Mouse (Mus musculus) neural tube, embryonic 15.5 days (tissue): Measurements from ENCODE around the gene Neurl4. TPM values are rescaled to one million over a fixed set of nuclear protein-coding genes. Genes with fewer than 3 reads are reported as not detected.
"Not testable (repeated sequence)": the region's sequence is repeated elsewhere in the genome, so short reads cannot be mapped to it uniquely, and the experiment has no call there.

Experiments used
- ATAC-seq: fragments of 200-750 bp; cut with Nextera tagmentation; 2 replicates; pipeline ENCODE4 v1.8.0; 2017; ENCODE audit warnings: mild to moderate bottlenecking, moderate TSS enrichment, moderate library complexity; ENCODE audit not compliant: low FRiP score
- H3K27ac ChIP-seq: fragments of 300-500 bp; sonication (generic); replicated peaks from 2 replicates; pipeline ENCODE4 v1.5.1; 2015; ENCODE audit warnings: mild to moderate bottlenecking, inconsistent platforms
- H3K27me3 ChIP-seq: fragments of 300-500 bp; sonication (generic); replicated peaks from 2 replicates; pipeline ENCODE4 v1.6.1; 2015; ENCODE audit warnings: inconsistent platforms
- H3K36me3 ChIP-seq: fragments of 300-500 bp; sonication (generic); 2 replicates; pipeline ENCODE4 v1.6.1; 2015; ENCODE audit warnings: inconsistent platforms
- H3K4me1 ChIP-seq: fragments of 300-500 bp; sonication (generic); 2 replicates; pipeline ENCODE4 v1.6.1; 2015; ENCODE audit warnings: inconsistent platforms
- H3K4me2 ChIP-seq: fragments of 300-500 bp; sonication (generic); 2 replicates; pipeline ENCODE4 v1.6.1; 2015; ENCODE audit warnings: inconsistent platforms, mild to moderate bottlenecking, moderate library complexity
- H3K4me3 ChIP-seq: fragments of 300-500 bp; sonication (generic); replicated peaks from 2 replicates; pipeline ENCODE4 v1.5.1; 2015; ENCODE audit warnings: mild to moderate bottlenecking, inconsistent platforms
- H3K9ac ChIP-seq: fragments of 300-500 bp; sonication (generic); replicated peaks from 2 replicates; pipeline ENCODE4 v1.6.1; 2015; ENCODE audit warnings: mild to moderate bottlenecking, inconsistent platforms
- H3K9me3 ChIP-seq: fragments of 300-500 bp; sonication (generic); replicated peaks from 2 replicates; pipeline ENCODE4 v1.6.1; 2016; ENCODE audit warnings: inconsistent platforms
- WGBS: fragments of 180-500 bp; shearing (Covaris S2); methylation state at CpG from one replicate; pipeline ENCODE4 v1.1.7; 2015; ENCODE audit warnings: mixed read lengths; 5-methylcytosine and 5-hydroxymethylcytosine counted together
- polyA plus RNA-seq: library from polyadenylated mRNA; unstranded; fragments of >200 nt; fragmentation: Nextera tagmentation; extraction: Ambion mirVana; gene quantifications from 2 replicates; pipeline ENCODE4 v1.2.1, GENCODE M21; 2015

Gene Neurl4
- polyA plus RNA-seq, 1 experiment from 2014 or later, result 15.7 TPM

DNA sequence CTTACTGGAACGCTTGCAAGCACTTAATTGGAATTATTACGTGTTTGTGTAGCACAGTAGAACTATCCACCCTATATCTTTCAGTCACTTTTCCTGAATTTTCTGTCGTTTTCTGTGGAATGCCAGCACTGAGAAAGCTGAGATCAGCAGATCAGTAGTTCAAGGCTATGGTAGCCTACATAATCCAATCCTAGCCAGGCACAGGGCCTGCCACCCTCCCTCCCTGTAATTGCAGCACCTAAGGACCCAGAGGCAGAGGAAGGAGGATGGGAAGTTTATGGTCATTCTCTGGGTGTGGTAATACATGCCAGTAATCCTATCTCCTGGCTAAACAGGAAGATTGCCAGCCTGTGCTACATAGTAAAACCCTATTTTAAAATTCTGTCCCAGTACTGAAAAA, 21.9 kb downstream of the Neurl4 start:
- 64% methylated on average over 3 of the region's 3 CpGs for WGBS
- Histone ChIP-seq H3K9me3 (no peaks in the 10 kb centered on the region), H3K9ac (no peak overlapping the region), H3K27ac (peak overlapping the region; percentile 51), H3K27me3 (no peaks in the 10 kb centered on the region), H3K36me3 (peaks cover 14% of the 10 kb centered on the region), H3K4me1 (peaks cover 33% of the 10 kb centered on the region), H3K4me3 (peak overlapping the region; percentile 87; the same call in 1 of the 2 replicates), H3K4me2 (peak overlapping the region; percentile 63; the same call in 1 of the 2 replicates)
- ATAC-seq, result no peak

DNA sequence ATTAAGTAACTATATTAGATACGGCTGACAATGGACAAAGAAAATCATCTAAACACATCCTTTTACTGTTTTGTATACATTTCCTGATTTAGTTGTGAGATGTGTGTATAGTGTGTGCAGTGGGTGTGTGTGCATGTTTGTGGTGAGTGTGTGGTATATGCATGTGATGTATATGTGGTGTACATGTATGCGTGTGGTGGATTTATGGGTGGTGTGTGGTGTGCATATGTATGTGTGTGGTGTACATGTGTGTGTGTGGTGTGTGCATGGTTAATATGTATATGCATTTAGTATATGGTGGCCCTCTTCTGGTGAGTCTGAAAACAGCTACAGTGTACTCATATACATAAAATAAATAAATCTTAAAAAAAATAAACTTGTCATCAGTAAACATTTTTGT, 26.6 kb downstream of the Neurl4 start:
- Histone ChIP-seq H3K4me1 (peaks cover 5% of the 10 kb centered on the region), H3K4me3 (no peak overlapping the region), H3K4me2 (no peak overlapping the region), H3K9ac (no peak overlapping the region), H3K27ac (no peak overlapping the region), H3K9me3 (no peaks in the 10 kb centered on the region), H3K36me3 (no peaks in the 10 kb centered on the region), H3K27me3 (no peaks in the 10 kb centered on the region)
- no peak for ATAC-seq
- 96% methylated on average over 2 of the region's 2 CpGs for WGBS

GRCm38 (mm10) chr11:69929712-69930111, 28.8 kb downstream of the Neurl4 start:
- H3K4me1 ChIP-seq, result peaks cover 10% of the 10 kb centered on the region
- no peaks in the 10 kb centered on the region for H3K9me3 ChIP-seq
- 77% methylated on average over 4 of the region's 4 CpGs for WGBS
- H3K9ac ChIP-seq, result no peak overlapping the region
- H3K4me2 ChIP-seq, result no peak overlapping the region
- H3K27ac ChIP-seq, result no peak overlapping the region
- H3K36me3 ChIP-seq, result no peaks in the 10 kb centered on the region
- H3K4me3 ChIP-seq, result no peak overlapping the region
- H3K27me3 ChIP-seq, result peaks cover 3% of the 10 kb centered on the region; the same call in 1 of the 2 replicates
- ATAC-seq, result no peak

DNA sequence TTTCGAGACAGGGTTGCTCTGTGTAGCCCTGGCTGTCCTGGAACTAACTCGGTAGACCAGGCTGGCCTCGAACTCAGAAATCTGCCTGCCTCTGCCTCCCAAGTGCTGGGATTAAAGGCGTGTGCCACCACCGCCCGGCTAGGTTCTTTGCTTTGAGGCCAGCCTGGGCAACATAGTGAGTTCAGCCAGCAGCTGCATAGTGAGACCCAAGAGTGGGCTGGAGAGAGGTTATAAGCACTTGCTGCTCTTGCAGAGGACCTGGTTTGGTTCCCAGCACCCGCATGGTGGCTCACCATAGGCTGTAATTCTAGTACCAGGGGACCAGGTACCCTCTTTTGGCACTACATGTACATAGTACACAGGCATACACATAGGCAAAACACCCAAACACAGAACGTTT, 29.3 kb downstream of the Neurl4 start:
- WGBS, result 92% methylated on average over 8 of the region's 8 CpGs
- not testable (repeated sequence) for H3K4me2 ChIP-seq, H3K27ac ChIP-seq, H3K9ac ChIP-seq, ATAC-seq, H3K9me3 ChIP-seq, H3K27me3 ChIP-seq, H3K4me3 ChIP-seq, H3K36me3 ChIP-seq
- H3K4me1 ChIP-seq, result peaks cover 12% of the 10 kb centered on the region

DNA sequence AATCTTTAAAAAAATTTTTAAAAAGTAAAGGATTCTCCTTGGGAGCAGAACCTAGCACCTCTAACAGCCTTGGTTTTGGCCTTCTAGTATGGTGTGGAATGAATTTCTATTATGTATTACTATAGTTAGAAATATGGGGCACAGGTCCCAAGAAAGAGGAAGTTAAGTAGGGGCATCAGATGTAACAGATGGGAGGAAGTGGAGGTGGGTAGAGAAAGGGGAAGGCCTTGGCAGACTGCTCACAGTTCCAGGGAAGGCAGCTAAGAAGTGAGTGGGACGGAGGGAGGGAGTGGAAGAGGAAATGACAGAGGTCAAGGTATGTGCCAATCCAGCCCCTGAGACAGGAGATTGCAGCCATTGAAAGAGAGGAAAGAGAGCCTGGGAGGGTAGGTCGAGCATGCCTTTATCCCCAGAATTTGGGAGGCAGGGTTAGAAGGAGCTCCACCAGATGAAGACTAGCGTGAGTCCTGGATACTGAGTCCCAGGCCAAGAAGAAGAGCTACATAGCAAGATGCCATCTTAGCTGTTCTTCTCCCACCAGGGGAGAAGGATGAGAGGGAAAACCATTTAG, 30.2 kb downstream of the Neurl4 start:
- Histone ChIP-seq H3K9me3 (no peaks in the 10 kb centered on the region), H3K4me2 (no peak overlapping the region), H3K36me3 (no peaks in the 10 kb centered on the region), H3K4me3 (no peak overlapping the region), H3K27ac (no peak overlapping the region), H3K27me3 (peaks cover 4% of the 10 kb centered on the region; the same call in 1 of the 2 replicates), H3K9ac (no peak overlapping the region), H3K4me1 (peaks cover 18% of the 10 kb centered on the region)
- 70% methylated on average over 3 of the region's 3 CpGs for WGBS
- no peak for ATAC-seq

- Histone ChIP-seq H3K9ac (no peak overlapping the region), H3K4me1 (peaks cover 26% of the 10 kb centered on the region), H3K27ac (no peak overlapping the region), H3K9me3 (no peaks in the 10 kb centered on the region), H3K36me3 (no peaks in the 10 kb centered on the region), H3K4me3 (no peak overlapping the region), H3K27me3 (peaks cover 10% of the 10 kb centered on the region), H3K4me2 (no peak overlapping the region)
- WGBS, result 74% methylated on average over 8 of the region's 8 CpGs
- ATAC-seq, result no peak
These were observed 30.9 kb downstream of the Neurl4 start for GRCm38 (mm10) chr11:69931769-69932168.

GRCm38 (mm10) chr11:69932254-69932653, 31.4 kb downstream of the Neurl4 start:
- Histone ChIP-seq H3K27me3 (peaks cover 15% of the 10 kb centered on the region), H3K9ac (no peak overlapping the region), H3K27ac (no peak overlapping the region), H3K4me3 (no peak overlapping the region), H3K36me3 (no peaks in the 10 kb centered on the region), H3K4me2 (no peak overlapping the region), H3K9me3 (no peaks in the 10 kb centered on the region), H3K4me1 (peaks cover 30% of the 10 kb centered on the region)
- no peak for ATAC-seq
- WGBS, result 51% methylated on average over 3 of the region's 3 CpGs

- WGBS, result 78% methylated on average over 4 of the region's 4 CpGs
- no peak for ATAC-seq
- Histone ChIP-seq H3K36me3 (no peaks in the 10 kb centered on the region), H3K4me1 (peaks cover 34% of the 10 kb centered on the region), H3K27ac (no peak overlapping the region), H3K9me3 (no peaks in the 10 kb centered on the region), H3K27me3 (peaks cover 23% of the 10 kb centered on the region), H3K4me3 (no peak overlapping the region), H3K4me2 (no peak overlapping the region), H3K9ac (no peak overlapping the region)
These were observed 32.2 kb downstream of the Neurl4 start for GRCm38 (mm10) chr11:69933066-69933465.

GRCm38 (mm10) chr11:69934169-69934568, 33.3 kb downstream of the Neurl4 start:
- WGBS, result under 1% methylated on average over 18 of the region's 18 CpGs
- Histone ChIP-seq H3K27me3 (peaks cover 34% of the 10 kb centered on the region), H3K27ac (no peak overlapping the region), H3K4me1 (peaks cover 34% of the 10 kb centered on the region), H3K4me3 (peak overlapping the region; percentile 1; the same call in 1 of the 2 replicates), H3K4me2 (peak overlapping the region; percentile 48), H3K36me3 (no peaks in the 10 kb centered on the region), H3K9me3 (no peaks in the 10 kb centered on the region), H3K9ac (0 out of 2 replicates have a peak overlapping the region, but pooled peaks have one; percentile 20)
- ATAC-seq, result peak; percentile 33; the same call in 1 of the 2 replicates

DNA sequence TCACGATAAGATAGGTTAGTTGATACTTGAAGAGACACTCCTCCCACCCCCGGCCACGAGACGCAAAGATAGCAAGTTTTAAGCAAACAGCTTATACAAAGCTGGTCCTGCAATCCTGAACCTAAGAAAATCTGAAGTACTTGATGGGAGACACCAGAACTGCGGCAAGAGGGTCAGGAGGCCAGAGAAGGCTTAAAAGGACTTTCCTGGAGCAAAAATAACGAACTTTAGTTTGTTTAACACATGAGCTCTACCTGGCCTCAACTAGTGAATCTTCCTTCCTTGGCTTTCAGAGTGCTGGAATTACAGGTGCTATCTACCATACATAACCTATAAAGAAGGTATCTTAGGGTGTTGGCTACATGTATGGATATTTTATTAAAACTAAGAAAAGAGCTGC, 33.8 kb downstream of the Neurl4 start:
- peaks cover 34% of the 10 kb centered on the region for H3K4me1 ChIP-seq
- H3K9ac ChIP-seq, result no peak overlapping the region
- H3K27ac ChIP-seq, result no peak overlapping the region
- H3K4me2 ChIP-seq, result peak overlapping the region; percentile 100
- H3K36me3 ChIP-seq, result no peaks in the 10 kb centered on the region
- ATAC-seq, result no peak
- peak overlapping the region; percentile 1; the same call in 1 of the 2 replicates for H3K4me3 ChIP-seq
- 17% methylated on average over 6 of the region's 6 CpGs for WGBS
- peaks cover 35% of the 10 kb centered on the region for H3K27me3 ChIP-seq
- H3K9me3 ChIP-seq, result no peaks in the 10 kb centered on the region

GRCm38 (mm10) chr11:69935137-69935879, 34.4 kb downstream of the Neurl4 start, which contains the start of gene Ybx2:
TSS of gene Ybx2 (plus strand) at chr11:69935796.
- 1% methylated on average over 59 of the region's 62 CpGs for WGBS
- H3K9me3 ChIP-seq, result no peaks in the 10 kb centered on the region
- peaks cover 35% of the 10 kb centered on the region for H3K27me3 ChIP-seq
- H3K4me1 ChIP-seq, result peaks cover 34% of the 10 kb centered on the region
- H3K9ac ChIP-seq, result peak within 1 kb of the TSS; percentile 57
- no peaks in the 10 kb centered on the region for H3K36me3 ChIP-seq
- peak within 1 kb of the TSS; percentile 100 for H3K4me2 ChIP-seq
- no peak within 1 kb of the TSS for H3K27ac ChIP-seq
- H3K4me3 ChIP-seq, result peak within 1 kb of the TSS; percentile 61
- peak; percentile 96 for ATAC-seq

DNA sequence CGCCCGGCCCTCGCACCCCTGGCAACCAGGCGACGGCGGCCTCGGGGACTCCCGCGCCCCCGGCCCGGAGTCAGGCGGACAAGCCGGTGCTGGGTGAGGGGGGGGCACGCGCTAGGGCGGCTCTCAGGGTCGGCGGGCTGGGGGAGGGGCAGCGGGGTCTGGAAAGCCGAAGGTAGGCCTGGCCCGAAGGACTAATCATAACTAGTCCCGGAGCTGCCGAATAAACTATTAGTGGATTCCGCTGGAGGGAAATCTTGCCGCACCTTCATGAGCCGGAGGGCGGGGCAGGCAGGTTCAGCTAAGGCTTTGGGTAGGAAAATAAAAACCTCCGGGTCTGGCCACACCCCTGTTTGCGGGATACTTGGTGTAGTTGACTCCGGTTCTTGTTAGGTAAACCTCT, 35.3 kb downstream of the Neurl4 start:
- no peaks in the 10 kb centered on the region for H3K36me3 ChIP-seq
- H3K27me3 ChIP-seq, result peaks cover 35% of the 10 kb centered on the region
- WGBS, result under 1% methylated on average over 30 of the region's 30 CpGs
- peak overlapping the region; percentile 57 for H3K9ac ChIP-seq
- peaks cover 34% of the 10 kb centered on the region for H3K4me1 ChIP-seq
- H3K4me2 ChIP-seq, result peak overlapping the region; percentile 100
- H3K4me3 ChIP-seq, result peak overlapping the region; percentile 61
- H3K27ac ChIP-seq, result no peak overlapping the region
- no peaks in the 10 kb centered on the region for H3K9me3 ChIP-seq
- peak; percentile 32; the same call in 1 of the 2 replicates for ATAC-seq
